27 mouse cellular contexts compared by ENCODE assay signal in genomic region chr13:76850412-76851054, GRCm38 (mm10).
DNase-seq lines count a peak whose midpoint lies in the region; ATAC-seq and TF ChIP-seq lines count a peak whose summit lies in the region.
"Had no signal": no experiment of that assay in that cellular context is flagged by ENCODE, and none has a peak within 500 bp of the region (broad histone marks: within the 10 kb centered on the region; RNA-seq: fewer than 3 reads in every experiment).

No protein-coding gene starts in this region.

- H3K79me2 ChIP-seq in CH12.LX (replicated peaks; ENCODE audit: control insufficient read depth, extremely low read depth, insufficient read depth, poor library complexity, severe bottlenecking) = no peaks in the 10 kb centered on the region

- no peak overlapping the region for H3K9ac ChIP-seq in midbrain, embryonic 12.5 days (replicated peaks)
- H3K9ac ChIP-seq in CH12.LX (ENCODE audit: insufficient read depth, low read depth) = no peak overlapping the region
- no peak overlapping the region for H3K9ac ChIP-seq in forebrain, embryonic 11.5 days (ENCODE audit: low read length)
- H3K9ac ChIP-seq in forebrain, embryonic 16.5 days (replicated peaks; ENCODE audit: low read depth, low read length) = no peak overlapping the region
- H3K9ac ChIP-seq: heart, embryonic 13.5 days; liver, embryonic 12.5 days; liver, postnatal 0 days; neural tube, embryonic 15.5 days had no signal

- H3K4me3 ChIP-seq in midbrain, embryonic 12.5 days = no peak overlapping the region
- H3K4me3 ChIP-seq in midbrain, embryonic 10.5 days = no peak overlapping the region
- no peak overlapping the region for H3K4me3 ChIP-seq in CH12.LX (replicated peaks in 1 of 3; ENCODE audit: low read depth in 2 of 3, low read length in 2 of 3, poor library complexity in 1 of 3)
- H3K4me3 ChIP-seq in forebrain, embryonic 11.5 days (ENCODE audit: low read depth, low read length) = no peak overlapping the region
- no peak overlapping the region for H3K4me3 ChIP-seq in forebrain, embryonic 16.5 days (replicated peaks; ENCODE audit: low read length)
- H3K4me3 ChIP-seq: heart, adult 2 months; heart, embryonic 13.5 days; liver, embryonic 12.5 days; megakaryocyte, embryonic 14.5 days; neural tube, embryonic 15.5 days had no signal

- H3K9me3 ChIP-seq in midbrain, embryonic 12.5 days = no peaks in the 10 kb centered on the region
- H3K9me3 ChIP-seq in midbrain, embryonic 10.5 days (replicated peaks) = no peaks in the 10 kb centered on the region
- no peaks in the 10 kb centered on the region for H3K9me3 ChIP-seq in CH12.LX (replicated peaks; ENCODE audit: low read length)
- H3K9me3 ChIP-seq in forebrain, embryonic 11.5 days (ENCODE audit: control insufficient read depth, low read length) = no peaks in the 10 kb centered on the region
- H3K9me3 ChIP-seq in forebrain, embryonic 16.5 days (ENCODE audit: control insufficient read depth, low read length) = no peaks in the 10 kb centered on the region
- H3K9me3 ChIP-seq: heart, embryonic 13.5 days; liver, embryonic 12.5 days; megakaryocyte, embryonic 14.5 days; neural tube, embryonic 15.5 days had no signal

- no peak for TF ChIP-seq CTCF in CH12.LX (conservative IDR thresholded peaks at IDR 0.05 in 1 of 2, IDR thresholded peaks at IDR 0.05 in 1 of 2; ENCODE audit: low read depth in 2 of 2, low read length in 2 of 2)

- 0 out of 2 replicates have a peak, but pooled peaks have one; percentile 19 for TF ChIP-seq EP300 in CH12.LX (IDR thresholded peaks at IDR 0.05; ENCODE audit: low read length)

- H3K4me1 ChIP-seq in midbrain, embryonic 12.5 days = peaks cover 12% of the 10 kb centered on the region
- H3K4me1 ChIP-seq in midbrain, embryonic 10.5 days = peaks cover 45% of the 10 kb centered on the region
- H3K4me1 ChIP-seq in CH12.LX (ENCODE audit: control insufficient read depth in 1 of 2, insufficient read depth in 2 of 2) = peaks cover 0 to 7% of the 10 kb centered on the region in 2 experiments; a peak in 1 of 4 replicates
- H3K4me1 ChIP-seq in forebrain, embryonic 11.5 days (replicated peaks; ENCODE audit: control insufficient read depth, insufficient read depth, low read length) = no peaks in the 10 kb centered on the region
- peaks cover 5% of the 10 kb centered on the region; the same call in 1 of the 2 replicates for H3K4me1 ChIP-seq in forebrain, embryonic 16.5 days (replicated peaks; ENCODE audit: control insufficient read depth, insufficient read depth, low read length)
- H3K4me1 ChIP-seq: liver, embryonic 12.5 days; megakaryocyte, embryonic 14.5 days; neural tube, embryonic 15.5 days had no signal

- in situ Hi-C loops in CH12.LX (cut with MboI; ENCODE audit: low pct_ligation_motif_present, low pct_unique_long_range_greater_than_20kb, low sequenced_read_pairs) = no loop called here

- H3K36me3 ChIP-seq in midbrain, embryonic 12.5 days = no peaks in the 10 kb centered on the region
- no peaks in the 10 kb centered on the region for H3K36me3 ChIP-seq in midbrain, embryonic 10.5 days
- no peaks in the 10 kb centered on the region for H3K36me3 ChIP-seq in CH12.LX (replicated peaks in 1 of 2; ENCODE audit: control insufficient read depth in 1 of 2, insufficient read depth in 1 of 2, low read length in 1 of 2)
- no peaks in the 10 kb centered on the region for H3K36me3 ChIP-seq in forebrain, embryonic 11.5 days (ENCODE audit: control insufficient read depth, insufficient read depth, low read length)
- no peaks in the 10 kb centered on the region for H3K36me3 ChIP-seq in forebrain, embryonic 16.5 days (ENCODE audit: control insufficient read depth, insufficient read depth)
- H3K36me3 ChIP-seq: heart, embryonic 13.5 days; liver, embryonic 12.5 days; neural tube, embryonic 15.5 days had no signal

- no peak for TF ChIP-seq RAD21 in CH12.LX (IDR thresholded peaks at IDR 0.05; ENCODE audit: low read depth, low read length)

- no peak for DNase-seq in midbrain, embryonic 10.5 days (ENCODE audit: low spot score)
- no peak for DNase-seq in CH12.LX (ENCODE audit: extremely low read depth)
- no peak for DNase-seq in forebrain, embryonic 11.5 days (ENCODE audit: low spot score)
- DNase-seq in spleen, postnatal 14 days (ENCODE audit: low spot score in 2 of 2) = no peak
- DNase-seq in urinary bladder, postnatal 10 days (ENCODE audit: low spot score) = no peak
- DNase-seq: adrenal gland, adult 2 months; adrenal gland, postnatal 36 days; cerebellum, adult 2 months; cerebellum, postnatal 14 days; heart, adult 2 months; heart, postnatal 10 days; kidney, adult 2 months; layer of hippocampus, postnatal 36 days; left cerebral cortex, postnatal 4 days; liver, postnatal 0 days; lung, postnatal 4 days; right cerebral cortex, postnatal 4 days; thymus, adult 2 months had no signal

- peak overlapping the region; percentile 40 for H3K27ac ChIP-seq in midbrain, embryonic 12.5 days (replicated peaks)
- no peak overlapping the region for H3K27ac ChIP-seq in midbrain, embryonic 10.5 days (replicated peaks)
- H3K27ac ChIP-seq in CH12.LX (ENCODE audit: insufficient read depth, low read depth) = no peak overlapping the region
- H3K27ac ChIP-seq in forebrain, embryonic 11.5 days (ENCODE audit: low read depth, low read length) = no peak overlapping the region
- H3K27ac ChIP-seq in forebrain, embryonic 16.5 days (ENCODE audit: low read length) = no peak overlapping the region
- H3K27ac ChIP-seq: heart, adult 2 months; heart, embryonic 13.5 days; kidney, postnatal 0 days; liver, embryonic 12.5 days; neural tube, embryonic 15.5 days had no signal

- no peak overlapping the region for H3K4me2 ChIP-seq in midbrain, embryonic 12.5 days (replicated peaks)
- H3K4me2 ChIP-seq in CH12.LX (ENCODE audit: insufficient read depth, low read depth, poor library complexity, severe bottlenecking) = peak overlapping the region; percentile 26; the same call in 1 of the 2 replicates
- H3K4me2 ChIP-seq in forebrain, embryonic 11.5 days (ENCODE audit: low read depth, low read length, severe bottlenecking) = no peak overlapping the region
- H3K4me2 ChIP-seq in forebrain, embryonic 16.5 days (ENCODE audit: low read length) = no peak overlapping the region
- H3K4me2 ChIP-seq: heart, embryonic 13.5 days; liver, embryonic 12.5 days; neural tube, embryonic 15.5 days had no signal

- WGBS in midbrain, embryonic 12.5 days = 38% methylated on average over 7 of the region's 7 CpGs
- WGBS in midbrain, embryonic 10.5 days = 59% methylated on average over 7 of the region's 7 CpGs
- 38% methylated on average over 7 of the region's 7 CpGs for WGBS in forebrain, embryonic 11.5 days
- 16% methylated on average over 7 of the region's 7 CpGs for WGBS in forebrain, embryonic 16.5 days

- dilution Hi-C loops in CH12.LX (cut with MboI; ENCODE audit: extremely low pct_ligation_motif_present, extremely low pct_unique_long_range_greater_than_20kb, low sequenced_read_pairs) = no loop called here

- no peaks in the 10 kb centered on the region for H3K27me3 ChIP-seq in midbrain, embryonic 12.5 days
- no peaks in the 10 kb centered on the region for H3K27me3 ChIP-seq in midbrain, embryonic 10.5 days (ENCODE audit: low read depth, poor library complexity, severe bottlenecking)
- no peaks in the 10 kb centered on the region for H3K27me3 ChIP-seq in CH12.LX (replicated peaks)
- H3K27me3 ChIP-seq in forebrain, embryonic 11.5 days (ENCODE audit: control insufficient read depth, insufficient read depth, low read length) = no peaks in the 10 kb centered on the region
- no peaks in the 10 kb centered on the region for H3K27me3 ChIP-seq in forebrain, embryonic 16.5 days (replicated peaks; ENCODE audit: control insufficient read depth, insufficient read depth, low read length)
- H3K27me3 ChIP-seq: heart, embryonic 13.5 days; liver, embryonic 12.5 days; megakaryocyte, embryonic 14.5 days; neural tube, embryonic 15.5 days had no signal

- peak; percentile 52 for ATAC-seq in midbrain, embryonic 12.5 days (ENCODE audit: low FRiP score, low read depth)
- peak; percentile 51 for ATAC-seq in forebrain, embryonic 11.5 days (replicated peaks; ENCODE audit: low FRiP score)
- ATAC-seq in forebrain, embryonic 16.5 days = peak; percentile 48; the same call in 1 of the 2 replicates
- ATAC-seq: CD4-positive, CD25-positive, alpha-beta regulatory T cell, adult 4 months; hindbrain, embryonic 16.5 days; liver, embryonic 12.5 days; liver, postnatal 0 days had no signal

- TF ChIP-seq POLR2A in CH12.LX (IDR thresholded peaks at IDR 0.05; ENCODE audit: low read depth, low read length) = no peak

TF ChIP-seq in CH12.LX, 34 proteins besides CTCF, POLR2A, EP300 and RAD21:
- TF ChIP-seq E2F4 (IDR thresholded peaks at IDR 0.05; ENCODE audit: insufficient replicate concordance, low read depth, low read length) (no peak), NRF1 (IDR thresholded peaks at IDR 0.05; ENCODE audit: low read depth, low read length) (no peak)
